Mouse (Mus musculus) kidney, postnatal 36 days (tissue): Measurements from ENCODE around the gene Lurap1l.
"Not testable (repeated sequence)": the region's sequence is repeated elsewhere in the genome, so short reads cannot be mapped to it uniquely, and the experiment has no call there.

ENCODE experiments used
- DNase-seq, 2 experiments: peaks; one replicate each; pipeline ENCODE4 v3.0.0; 2021 to 2022; ENCODE audit warnings: mixed read lengths in 2 of 2

Lurap1l gene

DNA sequence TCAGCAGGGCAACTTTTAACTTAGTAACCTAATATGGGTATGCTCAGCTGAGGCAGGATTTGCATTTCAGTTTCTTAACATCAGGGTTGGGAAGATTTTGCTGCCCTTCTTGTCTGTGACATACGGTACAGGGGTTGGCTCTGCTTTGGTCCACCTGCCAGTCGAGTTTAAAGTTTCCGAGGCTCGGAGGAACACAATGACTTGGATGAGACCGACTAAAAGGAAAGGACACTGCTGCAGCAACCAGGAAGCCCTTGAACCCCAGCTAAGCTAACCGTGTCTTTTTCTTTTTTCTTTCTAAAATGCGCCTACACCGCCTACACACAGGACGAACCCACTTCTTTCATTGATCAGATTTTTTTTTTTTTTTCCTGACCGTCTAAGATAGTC is at the start of gene Lurap1l:
Lurap1l (plus strand) TSS at position 166 of the 390 bp plus-strand sequence.
- DNase-seq = peak; percentile 80 to 83

DNA sequence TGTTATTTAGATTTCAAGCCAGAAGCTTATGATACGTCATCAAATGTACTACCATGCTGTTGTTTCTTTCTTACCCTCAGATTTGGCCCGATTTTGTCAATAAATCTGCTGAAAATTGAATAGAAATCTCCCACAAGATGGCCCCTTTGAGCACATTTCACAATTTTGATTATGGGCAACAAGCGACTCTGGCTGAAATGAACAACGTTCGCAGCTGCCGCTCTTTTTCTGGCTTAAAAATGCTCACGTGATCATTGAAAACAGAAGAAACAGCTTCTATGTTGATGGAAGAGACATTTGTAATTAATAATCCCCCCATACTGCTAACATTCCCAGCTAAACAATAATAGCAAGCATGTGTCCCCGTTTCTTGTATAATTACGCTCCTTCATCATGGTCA is 47.5 kb upstream of the Lurap1l start:
- DNase-seq = no peak

DNA sequence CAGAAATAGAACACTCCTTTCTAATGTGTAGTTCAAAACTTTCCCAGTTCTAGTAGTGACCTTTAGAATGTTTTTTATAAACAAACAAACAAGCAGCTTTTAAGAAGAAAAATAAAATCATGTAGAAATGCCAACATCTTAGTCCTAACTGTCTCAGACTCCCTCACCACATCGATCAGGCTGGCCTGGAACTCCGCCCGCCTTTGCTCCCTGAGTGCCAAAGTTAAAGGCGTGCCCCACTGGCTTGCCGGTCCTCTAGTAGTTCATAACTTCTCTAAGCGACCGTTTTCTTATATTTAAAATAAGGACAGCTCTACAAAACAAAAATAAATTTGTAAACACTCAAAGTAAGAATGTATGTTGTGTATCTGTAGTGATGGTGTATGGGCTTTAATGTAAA is 46.5 kb upstream of the Lurap1l start:
- no peak for DNase-seq

DNA sequence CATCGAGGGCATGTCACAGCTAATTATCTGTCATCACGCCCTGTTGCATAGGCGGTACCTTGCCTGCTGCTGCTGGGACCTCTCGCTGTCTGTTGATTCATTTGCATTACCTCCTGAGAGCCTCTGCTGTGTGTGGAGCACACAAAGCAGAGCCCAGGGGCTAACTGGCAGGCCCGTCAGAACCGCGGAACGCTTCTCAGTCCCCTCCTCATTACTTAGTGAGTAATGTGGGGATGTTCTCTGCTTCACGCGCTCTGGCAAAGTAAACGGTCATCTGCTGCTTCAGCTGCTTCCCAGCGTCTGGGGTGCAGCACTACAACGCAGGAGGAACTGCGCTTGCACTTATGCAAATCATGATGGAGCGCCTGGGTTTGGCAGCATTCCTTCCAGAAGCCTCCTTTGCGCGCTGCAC is 45.9 kb upstream of the Lurap1l start:
- DNase-seq = peak in 1 of 2 experiments; percentile 41

DNA sequence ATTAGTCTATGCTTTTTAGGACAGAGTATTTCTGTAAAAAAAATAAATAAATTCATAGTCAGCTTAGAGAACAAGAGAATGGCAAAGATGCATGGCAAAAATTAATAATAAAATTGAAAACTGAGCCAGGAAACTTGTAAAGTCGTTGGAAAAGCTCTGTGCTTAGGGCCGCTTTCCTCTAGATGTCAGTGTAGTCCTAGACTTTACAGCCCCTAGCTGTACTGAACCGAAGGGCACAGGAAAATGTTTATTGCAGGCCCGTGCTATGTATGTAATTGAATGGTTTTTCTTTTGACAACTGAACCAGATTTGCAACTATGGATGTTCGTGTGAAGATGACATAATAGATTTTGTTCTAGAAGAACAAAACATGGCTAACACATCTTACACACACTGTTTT is 44.4 kb upstream of the Lurap1l start:
- peak in 1 of 2 experiments; percentile 37 for DNase-seq

DNA sequence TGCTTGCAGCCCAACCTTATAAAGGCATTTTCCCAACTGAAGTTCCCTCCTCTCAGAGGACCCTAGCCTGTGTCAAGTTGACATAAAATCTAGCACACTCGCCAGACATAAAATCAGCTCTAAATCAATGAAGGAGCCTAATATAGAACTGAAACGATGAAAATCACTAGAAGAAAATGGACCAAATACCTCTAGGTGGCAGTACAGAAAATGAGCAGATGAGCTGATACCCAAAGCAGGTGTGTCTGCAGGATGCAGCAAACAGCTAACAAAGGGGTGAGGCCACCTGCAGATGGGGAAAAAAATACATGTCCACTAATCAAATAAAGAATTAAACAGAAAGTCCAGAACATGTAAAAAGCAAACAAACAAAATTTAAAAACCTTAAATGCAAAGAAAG is 40.8 kb upstream of the Lurap1l start:
- peak in 1 of 2 experiments; percentile 3 for DNase-seq

DNA sequence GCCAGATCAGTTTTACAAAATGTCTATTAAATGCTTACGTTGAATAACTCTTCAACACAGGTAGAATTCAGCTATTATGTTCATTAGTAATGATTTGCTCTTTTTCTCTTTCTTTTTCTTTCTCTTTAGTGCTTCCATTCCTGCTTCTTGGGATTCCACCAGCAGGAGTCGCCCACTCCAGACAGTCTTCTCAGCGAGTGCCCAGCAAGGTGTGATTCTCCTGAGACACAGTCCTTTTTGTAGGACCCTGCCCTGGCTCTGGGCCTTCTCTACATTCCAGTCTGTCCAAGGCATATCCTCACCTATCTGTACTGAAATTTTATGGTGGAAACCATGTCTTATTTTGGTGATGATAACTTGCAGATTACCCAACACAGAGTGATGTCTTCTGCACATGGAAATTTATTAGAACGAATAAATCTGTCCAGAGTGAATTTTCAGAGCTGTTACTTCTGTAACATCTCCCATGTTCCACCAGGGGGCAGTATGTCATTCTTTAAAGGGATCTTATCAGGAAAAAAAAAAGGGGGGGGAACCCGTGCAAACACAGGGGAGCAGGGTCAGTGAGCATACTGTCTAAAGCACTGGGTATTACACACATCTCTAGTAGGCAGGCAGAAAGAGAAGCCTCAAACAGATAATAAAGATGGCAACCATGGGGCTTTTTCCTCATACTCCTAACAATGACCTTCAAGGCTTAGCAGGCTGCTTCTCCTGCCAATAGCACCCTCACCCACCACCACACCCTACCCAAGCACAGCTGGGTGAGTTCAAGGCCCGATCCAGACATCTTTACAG is 37.4 kb upstream of the Lurap1l start:
- peak; percentile 23 to 32 for DNase-seq

DNA sequence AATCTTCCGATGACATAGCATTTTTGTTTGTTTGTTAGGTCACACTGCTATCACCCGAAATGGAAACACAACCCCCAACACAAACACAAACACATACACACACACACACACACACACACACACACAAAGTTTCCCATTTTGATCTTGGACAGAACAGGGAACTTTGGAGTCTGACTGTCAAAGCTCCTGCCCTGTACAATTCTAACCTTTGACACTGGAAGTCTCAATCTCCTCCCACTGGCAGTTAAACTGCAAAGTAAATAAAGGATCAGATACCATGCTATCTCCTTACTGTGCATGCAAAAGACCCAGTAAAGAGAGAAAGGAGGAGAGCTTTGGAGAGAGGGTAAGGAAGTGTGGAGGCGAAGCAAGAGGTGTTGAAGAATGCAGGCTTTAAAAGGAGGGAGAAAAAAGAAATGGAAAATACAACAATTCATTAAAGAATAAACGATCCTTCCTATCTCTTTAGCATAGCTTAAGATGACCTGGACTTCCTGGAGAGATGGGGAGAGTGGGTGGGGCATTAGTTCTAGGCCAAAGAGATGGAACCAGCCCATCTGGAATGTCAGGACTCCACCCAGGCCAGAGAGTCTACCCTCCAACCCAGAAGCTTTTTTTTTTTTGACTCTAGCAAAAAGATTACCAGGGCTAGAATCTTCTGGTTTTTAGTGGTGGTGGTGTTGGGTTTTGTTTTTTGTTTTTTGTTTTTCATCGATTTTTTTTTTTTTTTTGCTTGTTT is 36.2 kb upstream of the Lurap1l start:
- DNase-seq = peak; percentile 39 to 40

DNA sequence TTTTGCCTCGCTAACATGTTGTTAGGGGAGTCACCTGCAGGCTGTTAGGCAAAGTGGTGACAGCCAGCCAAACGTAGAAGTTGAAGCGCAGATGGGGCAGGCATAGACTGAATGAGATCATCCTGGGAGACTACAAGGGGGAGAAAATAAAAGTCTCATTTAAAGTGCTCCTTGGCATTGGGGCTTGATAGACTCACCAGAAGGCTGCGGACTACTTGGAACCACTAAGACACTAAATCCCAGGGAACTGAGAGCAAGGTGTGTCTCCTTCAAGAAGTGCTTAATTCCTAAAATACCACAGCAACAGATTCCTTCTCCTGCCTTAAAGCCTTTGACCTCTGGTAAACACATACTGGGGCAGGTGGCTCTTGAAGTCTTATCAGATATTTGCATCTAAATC is 35.4 kb upstream of the Lurap1l start:
- DNase-seq = no peak

DNA sequence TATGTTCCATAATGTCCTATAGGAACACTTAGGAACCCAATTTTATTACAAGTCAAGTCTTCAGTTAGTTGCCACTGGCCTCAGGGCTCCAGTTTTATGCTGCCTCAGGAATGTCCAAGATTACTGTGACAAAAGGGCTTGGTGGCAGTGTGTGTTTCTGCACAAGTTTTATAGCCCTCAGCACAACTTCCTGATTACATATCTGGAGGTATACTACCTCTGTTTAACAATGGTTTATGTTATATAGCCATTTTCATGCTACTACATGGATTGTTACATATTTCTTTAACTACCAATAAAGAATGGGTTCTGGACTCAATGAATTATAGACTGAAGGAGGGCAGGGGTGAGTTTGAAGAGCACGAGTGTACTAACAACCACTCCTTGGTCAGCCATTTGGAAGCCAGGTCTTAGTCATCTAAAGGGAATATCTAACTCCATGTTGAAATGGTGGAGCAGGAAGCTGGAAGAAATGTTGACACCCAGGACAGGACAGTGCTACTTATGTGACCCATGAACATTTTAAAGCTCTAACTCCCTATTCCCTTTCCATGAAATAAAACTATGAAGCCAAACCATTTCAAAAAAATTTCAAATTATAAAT is 28.3 kb upstream of the Lurap1l start:
- no peak for DNase-seq

DNA sequence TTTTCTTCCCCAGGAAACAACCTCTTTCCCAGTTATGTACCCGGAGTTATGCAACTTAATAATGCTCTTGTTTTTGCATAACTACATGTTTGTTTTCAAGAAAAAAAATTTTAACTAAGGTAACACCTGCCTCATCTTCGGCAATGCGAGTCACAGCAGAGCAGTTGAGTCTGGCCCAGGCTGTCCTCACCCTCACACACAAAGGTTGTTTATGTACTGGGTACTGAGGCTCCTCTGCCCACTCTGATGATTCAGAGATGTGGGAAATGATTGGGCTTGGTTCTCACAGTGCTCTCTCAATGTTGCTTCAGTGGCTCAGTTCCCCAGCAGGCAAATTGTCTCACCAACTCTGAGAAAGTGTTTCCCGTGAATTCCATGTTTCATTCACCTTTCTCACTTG is 23.8 kb upstream of the Lurap1l start:
- no peak for DNase-seq

DNA sequence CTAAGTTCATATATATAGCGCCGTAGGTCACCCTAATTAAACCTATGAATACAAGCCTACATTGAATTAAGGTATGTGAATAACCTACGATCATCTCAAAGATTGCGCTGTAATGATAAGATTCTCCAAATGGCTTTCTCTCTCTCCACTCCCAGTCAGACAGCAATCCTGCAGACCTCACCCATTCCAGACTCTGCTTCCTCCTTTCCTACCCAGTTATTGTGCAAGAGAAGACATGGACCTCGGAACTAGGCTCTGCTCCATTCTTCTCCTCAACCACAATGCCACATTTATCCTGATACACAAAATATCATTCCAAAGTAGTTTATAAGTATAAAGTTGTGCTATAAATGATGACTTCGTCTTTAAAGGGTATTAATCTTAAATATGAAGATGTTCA is 19.4 kb upstream of the Lurap1l start:
- no peak for DNase-seq

DNA sequence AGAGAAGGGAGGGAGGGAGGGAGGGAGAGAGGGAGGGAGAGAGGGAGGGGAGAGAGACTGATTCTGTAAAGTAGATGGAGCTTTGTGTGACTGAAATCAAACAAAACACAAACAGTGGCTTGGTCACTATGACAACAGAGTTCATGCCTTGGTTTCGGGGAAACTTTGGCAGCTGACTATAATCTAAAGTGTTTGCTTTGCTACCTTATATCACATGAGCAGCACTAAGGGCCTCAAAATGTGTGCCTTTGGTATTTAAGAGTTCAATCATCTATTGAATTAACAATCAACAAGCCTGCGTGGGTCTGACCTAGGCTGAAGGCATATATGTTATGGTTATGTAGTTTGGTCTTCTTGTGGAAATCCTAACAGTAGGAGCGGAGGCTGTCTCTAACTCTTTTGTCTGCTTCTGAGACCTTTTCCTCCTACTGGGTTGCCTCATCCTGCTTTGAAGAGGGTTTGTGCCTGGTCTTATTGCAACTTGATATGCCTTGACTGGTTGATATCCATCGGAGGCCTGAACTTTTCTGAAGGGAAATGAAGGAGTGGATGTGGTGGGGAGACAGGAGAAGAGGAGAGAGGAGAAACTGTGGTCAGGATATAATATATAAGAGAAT is 15.1 kb upstream of the Lurap1l start:
- no peak for DNase-seq

DNA sequence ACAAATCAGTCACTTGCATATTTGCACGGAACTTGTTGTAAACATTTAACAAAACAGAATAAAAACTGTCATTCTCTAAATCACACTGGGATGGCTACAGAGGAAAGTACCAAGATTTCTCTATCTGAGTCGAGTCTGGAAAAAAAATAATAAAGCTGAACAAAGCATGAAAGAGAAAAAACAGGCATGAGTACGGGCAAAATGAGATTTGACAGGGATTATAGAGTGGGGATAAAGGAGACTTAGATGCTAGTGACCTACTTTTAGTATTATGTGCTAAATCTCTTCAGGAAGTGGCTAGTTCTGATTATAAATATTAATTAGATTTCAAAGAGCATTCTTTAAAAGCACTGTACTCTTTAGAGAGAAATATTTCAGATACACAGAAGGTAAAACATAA is 3.7 kb upstream of the Lurap1l start:
- DNase-seq = no peak

DNA sequence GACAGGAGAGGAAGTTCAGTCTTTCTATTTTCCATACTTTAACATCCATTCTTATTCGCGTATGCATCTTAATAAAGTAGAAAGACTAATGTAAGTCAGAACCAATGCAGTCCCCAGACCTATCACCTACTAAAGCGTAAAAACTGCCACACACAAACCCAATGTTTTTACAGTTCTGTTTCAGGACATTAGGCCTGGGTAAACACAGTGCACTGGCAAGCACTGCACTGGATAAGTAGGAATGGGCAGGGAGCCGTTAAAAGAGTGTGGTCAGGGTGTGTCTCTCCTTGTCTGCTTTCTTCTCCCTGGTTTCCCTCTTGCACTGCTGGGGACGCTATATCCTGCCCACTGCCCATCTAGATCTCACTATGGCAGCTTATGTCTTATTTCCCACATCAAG is 2.5 kb upstream of the Lurap1l start:
- no peak for DNase-seq

DNA sequence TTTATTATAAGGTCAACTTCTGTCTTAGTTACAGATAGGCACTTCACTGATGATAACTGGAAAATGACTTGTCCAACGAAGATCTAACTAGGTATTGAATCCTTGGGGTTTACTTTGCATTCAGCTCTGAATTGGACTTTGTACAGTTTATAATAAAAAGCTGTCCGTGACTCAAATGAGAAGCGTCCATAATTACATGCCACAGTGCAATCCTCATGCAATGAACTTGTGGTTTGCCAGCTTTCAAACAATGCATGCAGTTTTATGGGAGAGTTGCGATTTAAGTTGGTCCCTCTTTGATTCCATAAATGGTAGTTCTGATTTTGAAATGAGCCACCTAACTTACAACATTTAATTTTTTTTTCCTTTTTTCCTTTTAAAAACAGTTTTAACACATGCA is 1.5 kb upstream of the Lurap1l start:
- DNase-seq = no peak

DNA sequence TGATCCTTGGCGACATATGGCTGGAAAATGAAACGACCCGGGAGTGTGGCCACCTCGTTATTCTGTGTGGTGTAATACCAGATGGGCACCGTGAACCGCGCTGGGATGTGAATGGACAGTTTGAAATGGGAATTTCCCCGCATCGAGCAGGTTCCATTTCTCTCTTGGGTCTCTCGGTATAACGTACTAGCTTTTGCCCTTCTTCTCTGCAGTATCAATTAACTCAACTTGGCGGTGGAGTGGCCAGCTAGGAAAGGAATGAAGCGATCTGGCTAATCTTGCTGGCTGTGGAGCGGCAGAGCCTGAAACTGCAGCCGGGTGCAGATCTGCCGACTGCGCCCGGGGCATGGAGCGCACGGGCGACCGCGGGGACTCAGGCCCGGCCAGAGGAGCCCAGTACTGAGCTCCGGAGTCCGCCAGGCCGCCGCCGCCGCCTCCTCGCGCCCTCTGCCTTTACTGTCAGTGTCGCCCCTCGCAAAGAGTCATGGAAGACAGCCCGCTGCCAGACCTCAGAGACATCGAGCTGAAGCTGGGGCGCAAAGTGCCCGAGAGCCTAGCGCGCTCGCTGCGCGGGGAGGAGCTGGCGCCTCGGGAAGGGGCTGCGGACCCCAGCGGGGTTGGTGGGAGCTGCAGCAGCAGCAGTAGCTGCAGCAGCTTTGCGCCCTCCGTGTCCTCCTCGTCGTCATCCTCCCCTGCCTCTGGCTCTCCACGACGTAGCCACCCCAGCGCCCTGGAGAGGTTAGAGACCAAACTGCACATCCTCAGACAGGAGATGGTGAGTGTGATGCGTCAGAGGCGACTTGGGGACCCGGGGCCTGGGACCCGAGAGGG is 640 bp downstream of the Lurap1l start:
- peak; percentile 33 to 69 for DNase-seq

DNA sequence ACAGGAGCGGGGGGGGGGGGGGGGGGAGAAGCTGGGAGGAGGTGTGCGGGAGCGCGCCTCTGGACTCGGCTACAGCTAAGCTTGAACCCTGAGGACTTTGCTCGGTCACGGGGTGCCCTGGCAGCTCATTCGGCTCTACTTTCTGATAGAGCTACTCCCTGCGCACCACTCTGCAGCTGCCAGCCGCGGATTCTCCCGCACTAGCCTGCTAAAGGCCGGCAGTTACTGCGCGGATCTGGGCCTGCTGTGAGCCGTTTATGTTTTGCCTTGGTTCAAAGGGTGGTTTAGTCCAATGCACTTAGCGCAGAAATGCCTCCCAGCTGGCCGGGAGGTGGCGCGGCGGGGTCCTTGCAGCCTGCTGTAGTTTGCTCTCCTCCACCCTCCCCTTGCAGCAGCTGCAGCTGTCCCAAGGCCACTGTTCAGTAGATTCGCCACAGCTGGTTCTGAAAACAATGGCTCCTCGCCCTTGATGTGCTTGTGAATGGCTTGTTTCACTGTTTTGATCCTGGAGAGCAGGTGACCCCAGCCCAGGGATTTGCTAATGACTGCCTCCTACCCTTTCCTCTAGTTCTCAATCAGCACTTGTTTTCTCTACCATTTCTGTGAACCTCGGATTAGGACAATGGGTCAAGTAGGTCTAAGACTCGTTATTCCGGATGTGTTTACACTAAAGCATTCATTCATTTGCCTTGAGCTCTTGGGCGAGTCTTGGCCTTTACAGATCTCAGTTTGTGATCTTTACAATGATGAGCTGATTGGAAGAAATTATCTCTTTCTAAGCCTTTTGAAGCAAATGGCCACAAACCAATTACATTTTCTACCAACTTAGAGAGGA is 1.5 kb downstream of the Lurap1l start:
- peak; percentile 92 for DNase-seq

DNA sequence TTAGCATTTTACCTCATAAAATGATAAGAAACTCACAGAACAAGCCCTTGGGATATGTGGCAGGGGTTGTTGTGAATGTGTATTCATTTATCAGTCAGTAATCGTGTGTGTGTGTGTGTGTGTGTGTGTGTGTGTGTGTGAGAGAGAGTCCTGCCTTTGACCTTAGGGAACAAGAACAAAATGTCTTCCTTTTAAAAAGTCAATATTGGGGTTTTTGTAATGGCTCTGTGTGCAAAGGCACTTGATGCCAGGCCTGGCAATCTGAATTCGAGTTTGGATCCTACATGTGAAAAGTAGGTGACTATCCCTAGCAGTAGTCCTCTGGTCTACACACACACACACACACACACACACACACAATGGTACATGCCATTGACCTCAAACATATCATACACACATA is 4.8 kb downstream of the Lurap1l start:
- DNase-seq = no peak

DNA sequence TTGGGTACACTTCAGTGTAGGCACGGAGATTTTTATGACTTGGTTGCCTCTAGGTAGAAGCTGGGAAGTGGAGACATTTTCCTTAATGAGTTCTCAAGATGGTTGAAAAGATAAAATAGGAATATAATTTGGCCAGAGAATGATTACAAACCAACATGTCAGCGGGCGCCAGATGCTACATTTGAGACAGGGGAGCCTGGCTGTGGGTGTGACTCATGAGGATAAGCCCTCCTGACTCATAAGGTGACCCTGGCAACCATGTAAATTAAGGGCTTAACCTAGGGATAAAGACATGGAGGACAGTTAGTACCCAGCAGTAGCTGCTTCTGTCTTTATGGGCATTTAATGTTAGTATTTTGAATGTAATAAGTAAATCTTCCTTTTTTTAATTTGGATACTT is 6.2 kb downstream of the Lurap1l start:
- no peak for DNase-seq

DNA sequence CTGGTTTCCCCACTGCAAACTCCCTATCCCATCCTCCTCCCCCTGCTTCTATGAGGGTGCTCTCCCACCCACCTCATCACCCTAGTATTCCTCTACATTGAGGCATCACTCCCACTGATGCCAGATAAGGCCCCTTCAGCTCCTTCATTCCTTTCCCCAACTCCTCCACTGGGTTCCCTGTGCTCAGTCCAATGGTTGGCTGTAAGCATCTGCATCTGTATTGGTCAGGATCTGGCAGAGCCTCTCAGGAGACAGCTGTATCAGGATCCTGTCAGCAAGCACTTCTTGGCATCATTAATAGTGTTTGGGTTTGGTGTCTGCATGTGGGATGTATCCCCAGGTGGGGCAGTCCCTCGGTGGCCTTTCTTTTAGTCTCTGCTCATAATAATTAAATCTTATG is 6.7 kb downstream of the Lurap1l start:
- not testable (repeated sequence) for DNase-seq

DNA sequence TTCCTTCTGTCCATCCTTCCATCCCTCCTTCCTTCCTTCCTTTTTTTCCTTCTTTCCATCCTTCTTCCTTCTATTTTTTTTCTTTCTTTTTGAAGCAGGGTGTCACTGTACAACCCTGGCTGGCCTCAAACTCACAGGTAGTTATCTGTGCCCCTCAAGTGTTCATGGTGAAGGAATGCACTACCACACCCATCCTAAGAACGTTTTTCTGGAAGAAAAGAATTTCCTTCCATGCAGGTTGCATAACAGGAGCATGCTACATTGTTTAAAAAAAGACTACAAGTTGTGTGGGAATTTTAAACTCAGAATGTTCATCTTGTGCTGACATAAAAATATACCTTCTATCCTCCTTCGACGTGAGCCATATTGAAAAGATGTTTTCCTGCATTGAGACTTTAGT is 7.4 kb downstream of the Lurap1l start:
- no peak for DNase-seq
